Mouse (Mus musculus) brain, adult 2 months (tissue): ENCODE results near the gene Klhl8.

ENCODE experiments used
- DNase-seq: peaks from one replicate; pipeline ENCODE4 v3.0.0; 2011; ENCODE audit warnings: low read depth, low spot score

Klhl8 gene

DNA sequence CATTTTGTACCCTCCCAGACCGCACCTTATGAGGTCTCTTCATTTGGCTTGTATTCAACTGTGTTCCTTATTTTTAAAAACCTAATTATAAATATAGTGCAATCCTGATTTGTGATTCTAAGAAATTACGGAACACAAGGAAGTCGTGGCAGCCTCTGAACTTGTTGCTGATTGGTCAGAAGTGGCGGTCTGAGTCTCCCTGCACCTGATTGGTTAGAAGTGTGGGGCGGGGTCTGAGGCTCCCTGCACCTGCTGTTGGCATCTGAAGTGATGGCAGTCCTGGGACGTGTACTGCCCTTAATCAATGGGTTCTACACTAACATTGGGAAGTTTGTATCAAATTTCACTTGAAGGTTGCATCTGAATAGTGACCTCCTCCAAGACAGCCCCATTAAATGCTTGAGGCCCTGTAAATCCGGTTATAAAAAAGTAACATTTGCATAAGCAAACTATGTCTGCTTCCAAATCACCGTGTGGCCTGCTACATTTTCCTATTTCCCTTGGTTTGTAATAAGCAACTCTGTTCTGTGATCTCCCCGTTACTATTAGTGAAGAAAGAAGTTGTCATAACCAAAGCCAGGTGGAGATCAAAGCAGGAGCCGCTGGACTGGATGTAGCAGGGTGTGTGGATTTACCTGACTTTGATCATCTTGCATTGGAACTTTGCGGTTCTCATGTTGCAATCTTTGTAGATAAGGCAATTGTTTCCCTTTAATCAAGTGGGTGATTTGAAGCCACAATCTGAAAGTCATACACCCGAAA lies 5.7 kb upstream of the Klhl8 start:
- DNase-seq, result no peak

DNA sequence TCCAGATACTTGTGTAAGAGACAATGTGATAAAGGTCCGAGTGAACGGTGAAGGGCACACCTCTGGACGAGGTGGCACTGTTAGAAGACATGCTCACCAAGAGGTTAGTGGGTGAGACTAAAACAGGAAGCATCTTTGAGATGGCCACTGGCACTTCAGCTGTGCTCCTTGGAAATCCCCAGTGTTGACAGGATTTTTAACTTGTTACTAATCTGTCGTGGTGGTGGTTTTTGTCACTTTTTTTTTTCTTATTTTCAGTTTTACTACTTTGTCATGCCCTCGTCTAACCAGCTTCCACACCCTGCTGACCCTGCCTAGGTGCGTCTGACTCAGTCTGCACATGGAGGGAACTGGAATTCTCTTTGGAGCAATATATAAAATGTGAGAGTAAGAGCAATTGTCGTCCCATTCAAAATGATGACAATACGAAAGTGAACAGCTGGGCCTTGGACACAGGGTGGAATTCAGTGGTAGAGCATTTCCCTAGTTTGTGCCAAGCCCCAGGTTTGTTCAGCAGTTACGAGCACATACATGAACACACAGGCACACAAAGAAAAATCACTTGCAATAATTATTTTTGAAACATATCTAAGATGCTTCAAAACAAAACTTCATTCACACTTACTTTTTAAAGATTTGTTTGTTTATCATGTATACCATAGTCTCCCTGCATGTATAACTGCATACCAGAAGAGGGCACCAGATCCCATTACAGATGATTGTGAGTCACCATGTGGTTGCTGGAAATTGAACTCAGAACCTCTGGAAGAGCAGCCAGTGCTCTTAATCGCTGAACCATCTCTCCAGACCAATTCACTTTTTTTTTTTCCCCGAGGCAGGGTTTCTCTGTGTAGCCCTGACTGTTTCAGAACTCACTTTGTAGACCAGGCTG lies 3.5 kb upstream of the Klhl8 start:
- no peak for DNase-seq

DNA sequence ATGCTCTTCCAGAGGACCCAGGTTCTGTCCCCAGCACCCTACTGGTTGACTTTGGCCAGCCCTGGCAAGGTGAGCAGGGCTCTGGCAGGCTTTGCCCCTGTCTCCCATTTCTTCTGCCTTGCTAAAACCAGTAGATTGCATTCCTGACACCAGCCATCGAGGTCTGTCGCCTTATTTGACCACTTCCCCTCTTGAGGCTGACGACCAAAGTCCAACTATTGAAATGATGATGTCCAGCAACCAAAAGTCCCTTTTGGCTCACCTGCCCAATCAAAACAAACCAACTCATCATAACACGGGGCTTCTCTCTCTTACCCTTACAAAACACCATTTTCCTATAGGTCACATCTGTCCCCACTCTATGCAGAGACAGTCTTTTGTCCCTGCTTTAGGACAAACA lies 2.1 kb upstream of the Klhl8 start:
- DNase-seq, result no peak

DNA sequence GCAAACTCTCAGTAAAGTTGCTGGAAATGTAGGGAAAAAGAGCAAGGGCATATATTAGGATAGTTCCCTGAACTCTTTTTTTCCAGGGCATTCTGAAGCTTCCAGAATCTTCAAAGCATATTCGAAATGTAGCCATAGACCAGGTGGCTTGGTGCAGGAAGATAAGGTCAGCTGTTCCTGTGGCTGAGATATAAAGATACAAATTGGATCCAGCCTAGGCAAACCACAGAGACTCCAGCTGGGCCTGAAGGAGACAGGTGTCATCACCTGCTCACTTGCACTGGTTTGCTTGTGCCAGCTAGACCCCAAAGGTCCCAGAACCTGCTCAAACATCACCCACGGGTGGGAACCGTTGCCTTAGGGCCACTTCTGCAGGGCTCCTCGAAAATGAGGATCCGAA lies 496 bp upstream of the Klhl8 start:
- DNase-seq, result no peak

- no peak for DNase-seq
Measured at GRCm38 (mm10) chr5:103910156-103910555, 903 bp downstream of the Klhl8 start.

DNA sequence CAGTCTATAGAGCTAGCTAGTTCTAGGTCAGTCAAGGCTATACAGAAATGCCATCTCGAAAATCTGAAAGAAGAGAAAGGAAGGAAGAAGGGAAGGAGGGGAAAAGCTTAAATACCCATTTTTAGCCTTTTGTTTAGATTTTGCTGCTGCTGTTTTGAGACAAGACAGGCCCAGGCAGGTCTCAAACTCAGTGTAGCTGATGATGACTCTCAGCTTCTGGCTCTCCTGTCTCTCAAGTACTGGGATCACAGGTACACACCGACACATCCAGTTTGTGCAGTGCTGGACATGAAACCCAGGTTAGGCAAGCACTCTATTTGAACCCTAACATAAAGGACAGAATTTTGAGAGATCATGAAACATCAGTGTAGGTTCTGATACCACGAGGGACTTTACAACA lies 1.6 kb downstream of the Klhl8 start:
- no peak for DNase-seq

- DNase-seq, result no peak
Measured at GRCm38 (mm10) chr5:103908851-103909250, 2.2 kb downstream of the Klhl8 start.

- DNase-seq, result peak; percentile 65
Measured at GRCm38 (mm10) chr5:103907844-103908243, 3.2 kb downstream of the Klhl8 start.

GRCm38 (mm10) chr5:103906173-103906572 lies 4.9 kb downstream of the Klhl8 start:
- no peak for DNase-seq

DNA sequence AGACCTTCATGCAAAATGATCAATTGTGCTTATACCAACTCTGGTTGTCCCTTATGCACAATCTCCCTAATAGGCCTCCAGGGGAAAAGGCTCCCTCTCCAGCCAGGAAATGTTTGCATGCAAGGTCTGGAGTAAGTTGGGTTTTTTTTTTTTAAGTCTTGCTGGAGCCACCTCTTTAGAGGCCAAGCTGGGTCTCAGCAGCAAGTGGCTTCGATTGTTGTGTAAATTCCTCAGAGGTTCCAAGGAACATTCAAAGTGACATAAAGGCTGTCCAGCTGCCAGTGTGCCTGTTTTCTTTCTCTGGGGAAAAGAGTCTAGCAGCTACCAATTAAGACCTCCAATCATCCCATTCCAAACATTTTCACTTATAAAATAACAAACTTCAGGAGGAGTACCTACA lies 12.7 kb downstream of the Klhl8 start:
- no peak for DNase-seq

GRCm38 (mm10) chr5:103889766-103890165 lies 21.3 kb downstream of the Klhl8 start:
- no peak for DNase-seq

- no peak for DNase-seq
Measured at GRCm38 (mm10) chr5:103863759-103864158, 47.3 kb downstream of the Klhl8 start.

- DNase-seq, result no peak
Measured at GRCm38 (mm10) chr5:103860622-103861021, 50.4 kb downstream of the Klhl8 start.

GRCm38 (mm10) chr5:103857151-103857550 lies 53.9 kb downstream of the Klhl8 start:
- peak; percentile 50 for DNase-seq

- peak; percentile 76 for DNase-seq
Measured at GRCm38 (mm10) chr5:103856286-103857009, 54.6 kb downstream of the Klhl8 start.

DNA sequence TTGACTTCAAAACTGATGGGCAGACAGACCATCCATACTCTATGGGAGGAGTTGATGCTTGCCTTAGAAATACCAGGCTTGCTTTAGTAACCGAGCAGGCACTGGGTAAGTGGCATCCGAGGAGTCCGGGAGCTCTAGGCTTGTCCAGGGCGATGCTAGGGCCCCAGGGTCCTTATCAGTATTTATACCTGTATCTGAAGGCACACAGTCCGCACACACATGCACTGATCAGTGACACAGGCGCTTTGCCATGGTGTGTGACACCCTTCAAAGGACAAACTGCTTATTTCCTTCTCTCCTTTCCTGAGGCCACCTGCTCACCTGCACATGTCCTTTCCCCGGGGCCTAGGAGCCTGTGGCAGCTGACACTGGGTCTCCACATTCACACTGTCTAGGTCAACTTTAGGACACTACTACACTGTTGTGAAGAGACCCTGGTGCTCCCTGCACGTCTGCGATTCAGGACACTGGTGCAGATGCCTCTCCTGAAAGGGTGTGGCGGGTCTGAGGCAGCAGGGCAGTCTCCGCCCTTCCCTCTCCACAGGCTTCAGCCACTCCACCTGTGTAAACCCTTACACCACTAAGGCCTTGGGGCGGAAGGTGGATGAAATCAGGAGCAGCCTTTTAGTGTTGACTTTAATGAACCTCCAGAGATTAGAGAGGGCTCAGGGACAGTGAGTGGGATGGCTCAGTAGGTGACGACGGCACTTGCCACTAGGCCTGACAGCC lies 55.4 kb downstream of the Klhl8 start:
- DNase-seq, result no peak

DNA sequence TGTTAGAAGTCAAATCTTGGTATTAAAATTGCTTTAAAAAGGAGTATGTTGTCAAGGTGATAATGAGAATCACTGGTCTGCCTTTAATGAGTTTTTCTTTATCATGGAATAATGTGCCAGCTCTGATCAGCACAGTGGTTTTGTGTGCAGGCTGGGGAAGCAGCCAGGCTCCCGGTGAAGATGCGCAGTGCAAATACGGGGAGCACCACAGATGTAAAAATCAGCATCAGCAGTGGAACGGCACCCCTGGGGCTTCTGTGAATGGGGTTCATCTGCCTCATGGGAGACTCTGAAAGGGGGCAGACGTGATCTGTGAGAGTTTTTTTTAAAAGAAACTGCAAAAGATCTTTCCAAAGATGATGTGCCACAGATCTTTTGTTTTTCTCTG lies 56.3 kb downstream of the Klhl8 start:
- DNase-seq, result no peak

DNA sequence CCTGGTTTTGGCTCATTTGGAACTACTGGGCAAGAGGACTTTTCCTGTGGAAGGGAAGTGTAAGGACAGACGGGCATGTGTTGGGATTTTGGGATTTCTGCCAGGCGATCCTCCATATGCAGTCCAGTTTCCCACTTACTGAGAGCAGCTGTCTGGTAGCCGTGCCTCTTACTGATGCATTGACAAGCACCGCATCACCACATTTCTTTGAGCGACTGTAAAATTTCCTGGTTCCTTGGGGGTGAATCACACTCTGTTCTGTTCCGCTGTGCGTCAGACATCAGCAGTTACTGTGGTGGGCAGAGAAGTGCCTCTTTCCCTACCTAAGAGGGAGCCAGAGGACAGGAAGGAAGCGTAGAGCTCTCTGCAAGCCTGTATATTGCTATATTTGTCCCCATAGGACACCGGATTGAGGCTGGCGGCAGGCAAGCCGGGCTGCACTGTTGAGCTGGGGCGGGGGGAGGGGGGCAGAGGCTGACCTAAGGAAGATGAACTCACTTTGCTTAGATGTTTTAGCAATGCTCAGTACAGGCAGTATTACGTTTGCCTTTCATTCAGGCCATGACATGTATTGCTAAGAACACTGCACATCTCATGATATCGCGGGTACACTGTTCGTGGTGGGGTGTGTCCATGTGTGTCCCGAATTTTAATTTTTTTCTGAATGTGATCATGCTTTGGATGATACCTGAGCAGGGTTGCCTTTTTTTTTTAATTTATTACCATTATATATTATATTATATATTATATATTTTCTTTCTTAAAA lies 56.8 kb downstream of the Klhl8 start:
- peak; percentile 92 for DNase-seq

DNA sequence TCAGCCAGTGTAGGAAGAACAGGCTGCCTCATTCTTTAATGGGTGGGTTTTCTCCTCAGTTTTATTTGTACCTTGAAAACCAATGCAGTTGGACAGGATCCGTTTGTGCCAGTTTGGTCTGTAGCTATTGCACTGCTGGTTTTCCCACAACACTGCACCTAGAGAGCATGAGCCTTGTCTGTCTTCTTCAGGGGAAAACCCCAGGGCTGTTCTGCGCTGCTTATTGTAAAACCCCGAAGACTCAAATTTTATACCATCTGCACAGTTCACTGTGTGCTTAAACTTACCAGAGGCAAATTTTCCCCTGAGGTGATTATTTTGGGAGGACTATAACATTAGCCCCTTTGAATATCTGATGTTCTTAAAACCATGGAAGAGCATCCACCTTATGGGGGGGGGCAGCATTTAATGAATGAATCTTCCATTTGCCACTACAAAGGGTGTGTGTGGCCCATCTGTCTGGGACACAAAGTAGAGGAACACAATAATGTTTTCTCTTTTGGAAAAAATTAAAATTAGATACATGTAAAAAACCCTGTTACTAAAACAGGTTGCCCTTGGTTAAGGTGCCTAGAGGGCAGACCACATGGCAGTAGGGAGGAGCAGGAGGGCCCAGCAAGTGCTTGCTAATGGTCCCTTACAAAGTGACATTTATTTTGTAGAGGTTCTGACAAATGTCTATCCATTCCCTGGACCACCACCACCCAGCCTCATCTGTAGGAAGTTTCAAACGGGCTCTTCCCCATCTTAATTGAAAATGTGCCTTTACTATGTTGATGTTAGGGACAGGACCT lies 58.1 kb downstream of the Klhl8 start:
- DNase-seq, result no peak

GRCm38 (mm10) chr5:103848546-103848945 lies 62.5 kb downstream of the Klhl8 start:
- no peak for DNase-seq
